Mouse (Mus musculus) ovary, postnatal 14 days (tissue): ENCODE measurements around the gene Hspa4l.

Experiments used
- DNase-seq: peaks from one replicate; pipeline ENCODE4 v3.0.0; 2022; ENCODE audit warnings: low spot score

Hspa4l gene

GRCm38 (mm10) chr3:40744024-40744835 is at the start of gene Hspa4l:
Gene Hspa4l (plus strand): TSS chr3:40744495.
- DNase-seq = no peak

- no peak for DNase-seq
Observed at GRCm38 (mm10) chr3:40695162-40695561, 49.1 kb upstream of the Hspa4l start.

- DNase-seq = no peak
Observed at GRCm38 (mm10) chr3:40698834-40699233, 45.5 kb upstream of the Hspa4l start.

GRCm38 (mm10) chr3:40704816-40705430 is 39.4 kb upstream of the Hspa4l start:
- no peak for DNase-seq

GRCm38 (mm10) chr3:40708655-40709054 is 35.6 kb upstream of the Hspa4l start, which contains the start of gene Slc25a31:
Gene Slc25a31 (plus strand): TSS chr3:40708855.
- DNase-seq = no peak

- no peak for DNase-seq
Observed at GRCm38 (mm10) chr3:40716056-40716455, 28.2 kb upstream of the Hspa4l start.

- DNase-seq = no peak
Observed at GRCm38 (mm10) chr3:40719022-40719421, 25.3 kb upstream of the Hspa4l start.

- no peak for DNase-seq
Observed at GRCm38 (mm10) chr3:40738381-40738912, 5.8 kb upstream of the Hspa4l start.

- peak; percentile 86 for DNase-seq
Observed at GRCm38 (mm10) chr3:40744836-40745660, 753 bp downstream of the Hspa4l start.

- no peak for DNase-seq
Observed at GRCm38 (mm10) chr3:40745661-40746547, 1.6 kb downstream of the Hspa4l start.

- DNase-seq = no peak
Observed at GRCm38 (mm10) chr3:40760746-40761145, 16.5 kb downstream of the Hspa4l start.

- no peak for DNase-seq
Observed at GRCm38 (mm10) chr3:40761312-40761711, 17.0 kb downstream of the Hspa4l start.

GRCm38 (mm10) chr3:40793783-40794182 is 49.5 kb downstream of the Hspa4l start:
- no peak for DNase-seq

GRCm38 (mm10) chr3:40798054-40798453 is 53.8 kb downstream of the Hspa4l start:
- no peak for DNase-seq

- DNase-seq = no peak
Observed at GRCm38 (mm10) chr3:40798500-40798899, 54.2 kb downstream of the Hspa4l start.

- DNase-seq = peak; percentile 91
Observed at GRCm38 (mm10) chr3:40799530-40800372, 55.5 kb downstream of the Hspa4l start, which contains the start of gene Plk4. Gene Plk4 (plus strand): TSS chr3:40800019.

- no peak for DNase-seq
Observed at GRCm38 (mm10) chr3:40800373-40800823, 56.1 kb downstream of the Hspa4l start.

GRCm38 (mm10) chr3:40806871-40807270 is 62.6 kb downstream of the Hspa4l start:
- DNase-seq = no peak

GRCm38 (mm10) chr3:40808686-40809085 is 64.4 kb downstream of the Hspa4l start:
- DNase-seq = no peak

GRCm38 (mm10) chr3:40809894-40810293 is 65.6 kb downstream of the Hspa4l start:
- DNase-seq = no peak
